Mouse (Mus musculus) kidney, adult 2 months (tissue): Measurements from ENCODE around the gene Top2a. TPM values are rescaled to one million over a fixed set of nuclear protein-coding genes. Genes with fewer than 3 reads are reported as not detected.

Experiments used
- DNase-seq: peaks from one replicate; pipeline ENCODE4 v3.0.0; 2021
- H3K27ac ChIP-seq: fragments of 200-500 bp; 2 replicates; pipeline ENCODE4 v1.5.1; 2012; ENCODE audit warnings: low read depth, low read length, control low read depth, inconsistent platforms; ENCODE audit not compliant: insufficient read depth
- H3K27me3 ChIP-seq: fragments of 200-500 bp; replicated peaks from 2 replicates; pipeline ENCODE4 v1.6.1; 2012; ENCODE audit warnings: mild to moderate bottlenecking, moderate library complexity, low read length, inconsistent platforms; ENCODE audit not compliant: control insufficient read depth, insufficient read depth
- H3K36me3 ChIP-seq: fragments of 200-500 bp; 2 replicates; pipeline ENCODE4 v1.6.1; 2012; ENCODE audit warnings: mild to moderate bottlenecking, moderate library complexity, low read length, inconsistent platforms; ENCODE audit not compliant: control insufficient read depth, insufficient read depth
- H3K4me1 ChIP-seq: fragments of 200-500 bp; 2 replicates; pipeline ENCODE4 v1.6.1; 2011; ENCODE audit warnings: low read length; ENCODE audit not compliant: control insufficient read depth, insufficient read depth
- H3K4me3 ChIP-seq: fragments of 200-500 bp; 2 replicates; pipeline ENCODE4 v1.5.1; 2011; ENCODE audit warnings: mild to moderate bottlenecking, low read depth, low read length, control low read depth; ENCODE audit not compliant: insufficient read depth
- CTCF ChIP-seq: fragments of 200-500 bp; conservative IDR thresholded peaks from 2 replicates; pipeline ENCODE4 v1.5.1; 2011; ENCODE audit warnings: low read depth, mild to moderate bottlenecking, control low read depth, low read length, moderate library complexity, mixed read lengths; ENCODE audit not compliant: insufficient read depth, insufficient read length
- POLR2A ChIP-seq: fragments of 200-500 bp; IDR thresholded peaks from one replicate; pipeline ENCODE4 v1.6.1; 2011; ENCODE audit warnings: low read depth, low read length, control low read depth
- WGBS: fragments of 180-500 bp; shearing (Covaris S2); methylation state at CpG from one replicate; pipeline ENCODE4 v1.1.7; 2018; 5-methylcytosine and 5-hydroxymethylcytosine counted together
- polyA plus RNA-seq: library from polyadenylated mRNA; depleted of rRNA; stranded (reverse); fragments of >200 nt; gene quantifications from 2 replicates; pipeline ENCODE4 v1.2.3, GENCODE M21; 2012; rRNA removed

Gene Top2a
- 0.72 and 1.1 TPM in 2 replicates for polyA plus RNA-seq

- under 1% methylated on average over 54 of the region's 54 CpGs for WGBS
- Histone ChIP-seq H3K4me3 (peak within 1 kb of the TSS; percentile 81), H3K27me3 (no peaks in the 10 kb centered on the region), H3K36me3 (no peaks in the 10 kb centered on the region), H3K27ac (no peak within 1 kb of the TSS), H3K4me1 (no peaks in the 10 kb centered on the region; the same call in 1 of the 2 replicates)
- TF ChIP-seq POLR2A (no peak), CTCF (no peak)
- peak; percentile 99 for DNase-seq
These were observed at the start of gene Top2a for GRCm38 (mm10) chr11:99023500-99024467. Gene Top2a (minus strand): TSS chr11:99024189.

DNA sequence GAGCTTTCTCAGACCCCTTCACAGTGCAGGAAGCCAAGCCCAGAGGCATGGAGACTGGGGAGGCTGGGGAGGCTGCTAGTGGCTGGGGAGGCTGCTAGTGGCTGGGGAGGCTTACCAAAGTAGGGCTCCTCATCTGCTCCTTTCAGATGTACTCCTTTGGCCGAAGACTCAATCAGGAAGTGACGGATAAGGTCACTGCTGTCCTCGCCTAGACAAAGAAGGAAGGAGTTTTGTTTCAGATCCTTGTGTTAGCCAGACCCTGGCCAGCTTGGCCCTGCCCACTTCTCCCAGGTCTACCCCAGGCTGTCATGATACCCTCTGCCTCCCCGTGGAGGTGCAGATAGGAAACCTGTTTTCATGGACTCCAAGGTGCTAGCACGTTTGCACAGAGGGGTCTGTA lies 49.8 kb upstream of the Top2a start:
- no peak for DNase-seq
- no peak overlapping the region for H3K4me3 ChIP-seq
- no peak overlapping the region for H3K27ac ChIP-seq
- H3K36me3 ChIP-seq, result no peaks in the 10 kb centered on the region
- TF ChIP-seq POLR2A, result no peak
- TF ChIP-seq CTCF, result no peak
- H3K4me1 ChIP-seq, result no peaks in the 10 kb centered on the region
- WGBS, result 76% methylated on average over 5 of the region's 5 CpGs
- H3K27me3 ChIP-seq, result no peaks in the 10 kb centered on the region

GRCm38 (mm10) chr11:99071866-99072265 lies 47.9 kb upstream of the Top2a start:
- WGBS, result 54% methylated on average over 6 of the region's 6 CpGs
- Histone ChIP-seq H3K27ac (no peak overlapping the region), H3K4me1 (no peaks in the 10 kb centered on the region), H3K4me3 (no peak overlapping the region), H3K27me3 (no peaks in the 10 kb centered on the region), H3K36me3 (no peaks in the 10 kb centered on the region)
- TF ChIP-seq CTCF (no peak), POLR2A (no peak)
- DNase-seq, result no peak

DNA sequence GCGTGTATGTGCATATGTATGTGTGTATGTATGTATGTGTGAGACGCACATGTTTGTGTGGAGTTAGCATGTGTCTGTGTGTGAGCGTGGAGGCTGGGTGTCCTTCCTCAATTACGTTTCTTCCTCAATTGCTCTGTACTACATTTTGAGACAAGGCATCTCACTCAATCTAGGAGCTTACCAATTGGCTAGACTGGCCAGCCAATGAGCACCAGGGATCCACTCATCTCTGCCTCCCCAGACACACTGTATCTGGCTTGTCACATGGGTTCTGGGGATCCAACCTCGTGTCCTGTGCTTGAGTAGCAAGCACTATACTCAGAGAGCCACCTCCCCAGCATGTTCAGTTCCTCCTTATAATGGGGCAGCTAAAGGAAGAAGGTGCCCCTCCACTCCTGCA lies 44.5 kb upstream of the Top2a start:
- no peak overlapping the region for H3K4me3 ChIP-seq
- DNase-seq, result no peak
- H3K4me1 ChIP-seq, result no peaks in the 10 kb centered on the region
- H3K27me3 ChIP-seq, result no peaks in the 10 kb centered on the region
- no peaks in the 10 kb centered on the region for H3K36me3 ChIP-seq
- no peak overlapping the region for H3K27ac ChIP-seq
- WGBS, result 89% methylated on average over 5 of the region's 5 CpGs
- TF ChIP-seq POLR2A, result no peak
- TF ChIP-seq CTCF, result no peak

DNA sequence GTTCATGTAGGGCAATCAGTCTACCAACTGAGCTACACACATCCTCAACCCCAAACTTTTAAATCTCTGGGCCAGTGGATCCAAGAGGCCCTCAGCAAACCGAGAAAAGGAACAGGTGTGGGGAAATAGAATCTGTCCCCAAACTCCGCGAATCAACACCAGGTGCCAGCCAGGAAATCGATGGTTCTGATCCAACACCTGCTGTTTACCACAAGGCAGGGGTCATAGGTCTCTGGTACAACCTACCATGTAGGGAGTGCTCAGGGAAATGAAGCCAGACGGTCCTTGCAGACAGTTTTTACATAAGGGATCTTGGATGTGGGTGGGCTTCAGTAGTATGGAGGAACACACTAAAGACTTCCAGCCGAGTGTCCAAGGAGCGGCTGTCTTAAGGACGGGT lies 43.6 kb upstream of the Top2a start:
- Histone ChIP-seq H3K27ac (no peak overlapping the region), H3K4me3 (no peak overlapping the region), H3K4me1 (no peaks in the 10 kb centered on the region), H3K36me3 (no peaks in the 10 kb centered on the region), H3K27me3 (no peaks in the 10 kb centered on the region)
- 92% methylated on average over 8 of the region's 8 CpGs for WGBS
- TF ChIP-seq POLR2A (no peak), CTCF (no peak)
- no peak for DNase-seq

GRCm38 (mm10) chr11:99065979-99066378 lies 42.0 kb upstream of the Top2a start:
- Histone ChIP-seq H3K27me3 (no peaks in the 10 kb centered on the region), H3K4me3 (no peak overlapping the region), H3K36me3 (no peaks in the 10 kb centered on the region), H3K27ac (no peak overlapping the region), H3K4me1 (no peaks in the 10 kb centered on the region)
- no peak for TF ChIP-seq POLR2A
- TF ChIP-seq CTCF, result peak; percentile 95
- WGBS, result 10% methylated on average over 2 of the region's 2 CpGs
- DNase-seq, result peak; percentile 94

DNA sequence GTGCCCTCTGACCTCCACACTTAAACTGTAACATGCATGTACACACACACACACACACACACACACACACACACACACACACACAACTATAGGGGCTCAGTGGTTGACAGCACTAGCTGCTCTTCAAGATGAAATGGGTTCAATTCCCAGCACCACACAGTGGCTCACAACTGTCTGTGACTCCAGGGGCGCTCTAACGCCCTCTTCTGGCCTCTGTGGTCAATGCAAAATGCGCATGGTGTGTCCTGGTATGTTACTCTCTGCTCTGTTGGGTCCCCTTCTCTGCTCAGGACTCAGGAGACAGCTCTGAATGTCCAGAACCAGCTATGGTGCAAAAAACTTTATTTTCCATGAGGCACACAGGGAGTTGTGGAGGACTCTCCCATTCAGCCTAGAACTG lies 41.4 kb upstream of the Top2a start:
- no peak for DNase-seq
- TF ChIP-seq CTCF, result no peak
- no peak for TF ChIP-seq POLR2A
- Histone ChIP-seq H3K4me3 (no peak overlapping the region), H3K36me3 (no peaks in the 10 kb centered on the region), H3K4me1 (no peaks in the 10 kb centered on the region), H3K27me3 (no peaks in the 10 kb centered on the region), H3K27ac (no peak overlapping the region)
- 84% methylated on average over 3 of the region's 3 CpGs for WGBS
